Mouse (Mus musculus) hindbrain, embryonic 12.5 days (tissue): Measurements from ENCODE around the gene Aarsd1. TPM values are rescaled to one million over a fixed set of nuclear protein-coding genes. Genes with fewer than 3 reads are reported as not detected.
A peak's percentile ranks its signal among the peaks of the same experiment; 100 is the strongest.

Experiments
- ATAC-seq: fragments of 200-750 bp; cut with Nextera tagmentation; 2 replicates; pipeline ENCODE4 v1.8.0; 2017; ENCODE audit warnings: moderate TSS enrichment; ENCODE audit not compliant: low FRiP score
- H3K27ac ChIP-seq: fragments of 300-500 bp; sonication (generic); 2 replicates; pipeline ENCODE4 v1.5.1; 2016; ENCODE audit warnings: mild to moderate bottlenecking
- H3K27me3 ChIP-seq: fragments of 300-500 bp; sonication (generic); 2 replicates; pipeline ENCODE4 v1.6.1; 2016; ENCODE audit warnings: mild to moderate bottlenecking
- H3K36me3 ChIP-seq: fragments of 300-500 bp; sonication (generic); 2 replicates; pipeline ENCODE4 v1.6.1; 2016; ENCODE audit warnings: mild to moderate bottlenecking
- H3K4me1 ChIP-seq: fragments of 300-500 bp; sonication (generic); 2 replicates; pipeline ENCODE4 v1.6.1; 2016
- H3K4me2 ChIP-seq: fragments of 300-500 bp; sonication (generic); replicated peaks from 2 replicates; pipeline ENCODE4 v1.6.1; 2016; ENCODE audit warnings: mild to moderate bottlenecking
- H3K4me3 ChIP-seq: fragments of 300-500 bp; sonication (generic); 2 replicates; pipeline ENCODE4 v1.5.1; 2016; ENCODE audit warnings: mild to moderate bottlenecking
- H3K9ac ChIP-seq: fragments of 300-500 bp; sonication (generic); 2 replicates; pipeline ENCODE4 v1.6.1; 2016; ENCODE audit warnings: mild to moderate bottlenecking, moderate library complexity
- H3K9me3 ChIP-seq: fragments of 300-500 bp; sonication (generic); replicated peaks from 2 replicates; pipeline ENCODE4 v1.6.1; 2016; ENCODE audit warnings: mild to moderate bottlenecking
- WGBS: fragments of 180-500 bp; shearing (Covaris S2); methylation state at CpG from one replicate; pipeline ENCODE4 v1.1.7; 2016; 5-methylcytosine and 5-hydroxymethylcytosine counted together
- microRNA-seq: library from miRNA; unstranded; fragments of <30 nt; microRNA quantifications from one replicate; pipeline ENCODE4, GENCODE M21; 2017
- polyA plus RNA-seq: library from polyadenylated mRNA; unstranded; fragments of >200 nt; fragmentation: Nextera tagmentation; extraction: Ambion mirVana; gene quantifications from 2 replicates; pipeline ENCODE4 v1.2.1, GENCODE M21; 2016

Gene Aarsd1
- polyA plus RNA-seq, 1 experiment from 2014 or later = 79.0 TPM

GRCm38 (mm10) chr11:101360651-101361113, 56.7 kb downstream of the Aarsd1 start:
- Histone ChIP-seq H3K4me1 (no peaks in the 10 kb centered on the region), H3K9me3 (no peaks in the 10 kb centered on the region), H3K27me3 (no peaks in the 10 kb centered on the region), H3K9ac (no peak overlapping the region), H3K4me3 (no peak overlapping the region), H3K36me3 (no peaks in the 10 kb centered on the region), H3K27ac (0 out of 2 replicates have a peak overlapping the region, but pooled peaks have one; percentile 30), H3K4me2 (no peak overlapping the region)
- ATAC-seq = no peak
- 61% methylated on average over 3 of the region's 3 CpGs for WGBS

GRCm38 (mm10) chr11:101359776-101360175, 57.6 kb downstream of the Aarsd1 start:
- H3K9me3 ChIP-seq = no peaks in the 10 kb centered on the region
- no peak overlapping the region for H3K4me2 ChIP-seq
- H3K9ac ChIP-seq = no peak overlapping the region
- H3K4me1 ChIP-seq = no peaks in the 10 kb centered on the region
- ATAC-seq = no peak
- H3K27ac ChIP-seq = no peak overlapping the region
- H3K4me3 ChIP-seq = no peak overlapping the region
- H3K36me3 ChIP-seq = no peaks in the 10 kb centered on the region
- WGBS = 79% methylated on average over 9 of the region's 9 CpGs
- no peaks in the 10 kb centered on the region for H3K27me3 ChIP-seq

GRCm38 (mm10) chr11:101357505-101358182, 59.8 kb downstream of the Aarsd1 start:
- 82% methylated on average over 3 of the region's 3 CpGs for WGBS

More at GRCm38 (mm10) chr11:101357505-101358182, 59.8 kb downstream of the Aarsd1 start:
- H3K27me3 ChIP-seq = no peaks in the 10 kb centered on the region
- ATAC-seq = no peak
- H3K4me2 ChIP-seq = no peak overlapping the region
- H3K27ac ChIP-seq = no peak overlapping the region
- no peaks in the 10 kb centered on the region for H3K9me3 ChIP-seq
- H3K4me3 ChIP-seq = no peak overlapping the region
- H3K36me3 ChIP-seq = no peaks in the 10 kb centered on the region
- H3K4me1 ChIP-seq = no peaks in the 10 kb centered on the region
- H3K9ac ChIP-seq = no peak overlapping the region

Small RNA genes lying within 50 kb of the gene (microRNA-seq; reads per million reads assigned to microRNA genes)
- not detected for gene Mir6929

Other genes starting within 250 kb of the Aarsd1 start
- 0.97 and 1.2 TPM in 2 replicates for gene Cntnap1, start 247.1 kb downstream of the Aarsd1 start, polyA plus RNA-seq
- 14.3 and 15.4 TPM in 2 replicates for gene Plekhh3, start 246.3 kb downstream of the Aarsd1 start, polyA plus RNA-seq
- 0.23 and 0.61 TPM in 2 replicates for gene Ccr10, start 242.2 kb downstream of the Aarsd1 start, polyA plus RNA-seq
- 17.3 and 18.5 TPM in 2 replicates for gene Ezh1, start 191.2 kb downstream of the Aarsd1 start, polyA plus RNA-seq
- gene Ramp2, start 171.6 kb downstream of the Aarsd1 start, polyA plus RNA-seq = 60.1 and 62.2 TPM in 2 replicates
- 90.9 and 97.4 TPM in 2 replicates for gene Vps25, start 163.9 kb downstream of the Aarsd1 start, polyA plus RNA-seq
- 8.5 and 9.5 TPM in 2 replicates for gene Wnk4, start 157.0 kb downstream of the Aarsd1 start, polyA plus RNA-seq
- gene Cntd1, start 138.6 kb downstream of the Aarsd1 start, polyA plus RNA-seq = 1.5 TPM in 2 replicates
- 195 and 210 TPM in 2 replicates for gene Coa3, start 138.5 kb downstream of the Aarsd1 start, polyA plus RNA-seq
- gene Becn1, start 115.3 kb downstream of the Aarsd1 start, polyA plus RNA-seq = 154 and 158 TPM in 2 replicates
- 157 and 169 TPM in 2 replicates for gene Psme3, start 101.4 kb downstream of the Aarsd1 start, polyA plus RNA-seq
- 2.4 and 3.5 TPM in 2 replicates for gene Aoc2, start 92.6 kb downstream of the Aarsd1 start, polyA plus RNA-seq
- gene Aoc3, start 87.0 kb downstream of the Aarsd1 start, polyA plus RNA-seq = 0.07 TPM in 1 of 2 replicates, not detected in the other
- gene G6pc, start 50.1 kb downstream of the Aarsd1 start, polyA plus RNA-seq = not detected in 2 replicates
- 7.4 and 8.1 TPM in 2 replicates for gene Gm27029, start 7.2 kb upstream of the Aarsd1 start, polyA plus RNA-seq
- 27.6 and 29.4 TPM in 2 replicates for gene Rundc1, start 7.5 kb upstream of the Aarsd1 start, polyA plus RNA-seq
- gene Ptges3l, start 7.7 kb upstream of the Aarsd1 start, polyA plus RNA-seq = 3.0 and 5.9 TPM in 2 replicates
- 320 and 344 TPM in 2 replicates for gene Rpl27, start 24.7 kb upstream of the Aarsd1 start, polyA plus RNA-seq
- 4.2 and 5.7 TPM in 2 replicates for gene Ifi35, start 30.8 kb upstream of the Aarsd1 start, polyA plus RNA-seq
- 112 and 121 TPM in 2 replicates for gene Rnd2, start 47.4 kb upstream of the Aarsd1 start, polyA plus RNA-seq
- 94.8 and 95.7 TPM in 2 replicates for gene Vat1, start 48.6 kb upstream of the Aarsd1 start, polyA plus RNA-seq
- 11.2 and 12.1 TPM in 2 replicates for gene Brca1, start 134.3 kb upstream of the Aarsd1 start, polyA plus RNA-seq
- gene Nbr1, start 134.5 kb upstream of the Aarsd1 start, polyA plus RNA-seq = 122 and 128 TPM in 2 replicates
- gene Tmem106a, start 164.6 kb upstream of the Aarsd1 start, polyA plus RNA-seq = 3.9 and 4.9 TPM in 2 replicates
- not detected in 2 replicates for gene Gm11634, start 181.6 kb upstream of the Aarsd1 start, polyA plus RNA-seq
- 29.4 and 35.4 TPM in 2 replicates for gene Rdm1, start 209.6 kb upstream of the Aarsd1 start, polyA plus RNA-seq
- gene Arl4d, start 247.9 kb upstream of the Aarsd1 start, polyA plus RNA-seq = 11.6 and 12.1 TPM in 2 replicates